Mouse (Mus musculus) MEL (cell line): ENCODE results near the gene Itga9.

ENCODE experiments used
- CHD2 ChIP-seq: IDR thresholded peaks from 2 replicates; pipeline ENCODE4 v1.6.1; 2011; ENCODE audit warnings: low read length, improper control_type of control experiment
- CTCF ChIP-seq, 3 experiments: IDR thresholded peaks in 2 of 3; conservative IDR thresholded peaks in 1 of 3; 2 replicates each; pipeline ENCODE4 v1.5.1; 2011 to 2012; ENCODE audit warnings: low read length in 3 of 3, low read depth in 2 of 3, mild to moderate bottlenecking in 2 of 3, improper control_type of control experiment in 1 of 3, inconsistent platforms in 1 of 3, mixed read lengths in 1 of 3, moderate library complexity in 1 of 3; ENCODE audit not compliant: control insufficient read depth in 1 of 3, insufficient read depth in 1 of 3, poor library complexity in 1 of 3, severe bottlenecking in 1 of 3
- E2F4 ChIP-seq: IDR thresholded peaks from 2 replicates; pipeline ENCODE4 v1.6.1; 2011; ENCODE audit warnings: low read depth, low read length, improper control_type of control experiment, borderline replicate concordance
- ELF1 ChIP-seq: IDR thresholded peaks from 2 replicates; pipeline ENCODE4 v1.6.1; 2014; ENCODE audit warnings: low read depth, mild to moderate bottlenecking, inconsistent platforms, low read length, improper control_type of control experiment, moderate library complexity
- EP300 ChIP-seq, 2 experiments: IDR thresholded peaks; 2 replicates each; pipeline ENCODE4 v1.6.1; 2011; ENCODE audit warnings: improper control_type of control experiment in 2 of 2, low read length in 2 of 2, low read depth in 1 of 2, mild to moderate bottlenecking in 1 of 2
- GATA1 ChIP-seq: IDR thresholded peaks from 2 replicates; pipeline ENCODE4 v1.6.1; 2011; ENCODE audit warnings: low read depth, low read length, improper control_type of control experiment
- HCFC1 ChIP-seq: IDR thresholded peaks from 2 replicates; pipeline ENCODE4 v1.6.1; 2012; ENCODE audit warnings: low read depth, mild to moderate bottlenecking, inconsistent platforms, low read length, improper control_type of control experiment, moderate library complexity
- NELFE ChIP-seq: IDR thresholded peaks from 2 replicates; pipeline ENCODE4 v1.6.1; 2011; ENCODE audit warnings: low read depth, low read length, improper control_type of control experiment
- POLR2A ChIP-seq, 2 experiments: IDR thresholded peaks; 2 replicates each; pipeline ENCODE4 v1.6.1; 2011 to 2012; ENCODE audit warnings: low read length in 2 of 2, mild to moderate bottlenecking in 2 of 2, control low read depth in 1 of 2, improper control_type of control experiment in 1 of 2, low read depth in 1 of 2, moderate library complexity in 1 of 2; ENCODE audit not compliant: control insufficient read depth in 1 of 2, insufficient read depth in 1 of 2, poor library complexity in 1 of 2
- TBP ChIP-seq: IDR thresholded peaks from 2 replicates; pipeline ENCODE4 v1.8.0; 2011; ENCODE audit warnings: low read depth, low read length, improper control_type of control experiment
- TCF12 ChIP-seq: IDR thresholded peaks from 2 replicates; pipeline ENCODE4 v1.6.1; 2014; ENCODE audit warnings: low read depth, mild to moderate bottlenecking, inconsistent platforms, low read length, improper control_type of control experiment, moderate library complexity
- ZC3H11A ChIP-seq: IDR thresholded peaks from 2 replicates; pipeline ENCODE4 v1.6.1; 2012; ENCODE audit warnings: low read depth, mild to moderate bottlenecking, inconsistent platforms, low read length, improper control_type of control experiment
- ZNF384 ChIP-seq: IDR thresholded peaks from 2 replicates; pipeline ENCODE4 v1.6.1; 2012; ENCODE audit warnings: low read depth, mild to moderate bottlenecking, inconsistent platforms, low read length, improper control_type of control experiment

GRCm38 (mm10) chr9:118883150-118883549 is 276.7 kb downstream of the Itga9 start:
- TF ChIP-seq GATA1 = no peak
- no peak for TF ChIP-seq CHD2
- TF ChIP-seq TCF12 = no peak
- no peak for TF ChIP-seq POLR2A (IDR thresholded peaks at IDR 0.05; ENCODE audit: control insufficient read depth in 1 of 2, insufficient read depth in 1 of 2, low read depth in 1 of 2, low read length in 2 of 2, poor library complexity in 1 of 2)
- no peak for TF ChIP-seq CTCF (IDR thresholded peaks at IDR 0.05 in 2 of 3, conservative IDR thresholded peaks at IDR 0.05 in 1 of 3; ENCODE audit: control insufficient read depth in 1 of 3, insufficient read depth in 1 of 3, low read depth in 2 of 3, low read length in 3 of 3, poor library complexity in 1 of 3, severe bottlenecking in 1 of 3)
- no peak for TF ChIP-seq E2F4
- TF ChIP-seq NELFE = no peak
- TF ChIP-seq TBP = no peak
- TF ChIP-seq ZNF384 = no peak
- TF ChIP-seq EP300 (IDR thresholded peaks at IDR 0.05; ENCODE audit: low read depth in 1 of 2, low read length in 2 of 2) = no peak
- TF ChIP-seq ZC3H11A = no peak
- no peak for TF ChIP-seq HCFC1
- no peak for TF ChIP-seq ELF1
